Mouse (Mus musculus) activated CD4-positive, CD25-positive, alpha-beta regulatory T cell, adult 4 months (primary cell): Measurements from ENCODE around the gene Fam135a. TPM values are rescaled to one million over a fixed set of nuclear protein-coding genes. Genes with fewer than 3 reads are reported as not detected.
"Not testable (repeated sequence)": the region's sequence is repeated elsewhere in the genome, so short reads cannot be mapped to it uniquely, and the experiment has no call there.

Source experiments
- ATAC-seq: one replicate; pipeline ENCODE4 v1.8.0; 2017
- polyA plus RNA-seq, 2 experiments: library from polyadenylated mRNA; unstranded; fragments of 100-300 nt; shearing (Covaris generic); gene quantifications; one replicate each; pipeline ENCODE4 v1.2.1; 2017

Gene Fam135a
- polyA plus RNA-seq, 2 experiments from 2014 or later, result 0.18 to 1.6 TPM

- ATAC-seq, result no peak
These were observed 33.4 kb downstream of the Fam135a start for GRCm38 (mm10) chr1:24066706-24067105.

GRCm38 (mm10) chr1:24055706-24056105, 44.4 kb downstream of the Fam135a start:
- no peak for ATAC-seq

- ATAC-seq, result no peak
These were observed 53.2 kb downstream of the Fam135a start for GRCm38 (mm10) chr1:24046730-24047510.

- ATAC-seq, result peak; percentile 57
These were observed 54.5 kb downstream of the Fam135a start for GRCm38 (mm10) chr1:24045627-24046026.

GRCm38 (mm10) chr1:24043007-24043406, 57.1 kb downstream of the Fam135a start:
- ATAC-seq, result no peak

GRCm38 (mm10) chr1:24033759-24034423, 66.2 kb downstream of the Fam135a start:
- peak; percentile 75 for ATAC-seq

- no peak for ATAC-seq
These were observed 89.3 kb downstream of the Fam135a start for GRCm38 (mm10) chr1:24010821-24011220.

GRCm38 (mm10) chr1:24010016-24010415, 90.1 kb downstream of the Fam135a start:
- ATAC-seq, result no peak

- no peak for ATAC-seq
These were observed 92.5 kb downstream of the Fam135a start for GRCm38 (mm10) chr1:24007621-24008020.

- ATAC-seq, result peak; percentile 89
These were observed 94.9 kb downstream of the Fam135a start, which contains the start of gene Sdhaf4 for GRCm38 (mm10) chr1:24005070-24005804. Gene Sdhaf4, minus strand, starts transcription at chr1:24005656.

- ATAC-seq, result no peak
These were observed 100.8 kb downstream of the Fam135a start for GRCm38 (mm10) chr1:23999318-23999717.

GRCm38 (mm10) chr1:23998866-23999265, 101.3 kb downstream of the Fam135a start:
- no peak for ATAC-seq

GRCm38 (mm10) chr1:23998120-23998810, 101.9 kb downstream of the Fam135a start:
- ATAC-seq, result no peak

- no peak for ATAC-seq
These were observed 102.6 kb downstream of the Fam135a start for GRCm38 (mm10) chr1:23997493-23997892.

GRCm38 (mm10) chr1:23995420-23995819, 104.7 kb downstream of the Fam135a start:
- ATAC-seq, result no peak

GRCm38 (mm10) chr1:23983118-23983517, 117.0 kb downstream of the Fam135a start:
- no peak for ATAC-seq

GRCm38 (mm10) chr1:23978281-23978680, 121.9 kb downstream of the Fam135a start:
- ATAC-seq, result no peak

GRCm38 (mm10) chr1:23971159-23971558, 129.0 kb downstream of the Fam135a start:
- not testable (repeated sequence) for ATAC-seq

GRCm38 (mm10) chr1:23968027-23968725, 132.0 kb downstream of the Fam135a start:
- ATAC-seq, result no peak

GRCm38 (mm10) chr1:23966226-23966625, 133.9 kb downstream of the Fam135a start:
- ATAC-seq, result no peak
